In the genomic region with DNA sequence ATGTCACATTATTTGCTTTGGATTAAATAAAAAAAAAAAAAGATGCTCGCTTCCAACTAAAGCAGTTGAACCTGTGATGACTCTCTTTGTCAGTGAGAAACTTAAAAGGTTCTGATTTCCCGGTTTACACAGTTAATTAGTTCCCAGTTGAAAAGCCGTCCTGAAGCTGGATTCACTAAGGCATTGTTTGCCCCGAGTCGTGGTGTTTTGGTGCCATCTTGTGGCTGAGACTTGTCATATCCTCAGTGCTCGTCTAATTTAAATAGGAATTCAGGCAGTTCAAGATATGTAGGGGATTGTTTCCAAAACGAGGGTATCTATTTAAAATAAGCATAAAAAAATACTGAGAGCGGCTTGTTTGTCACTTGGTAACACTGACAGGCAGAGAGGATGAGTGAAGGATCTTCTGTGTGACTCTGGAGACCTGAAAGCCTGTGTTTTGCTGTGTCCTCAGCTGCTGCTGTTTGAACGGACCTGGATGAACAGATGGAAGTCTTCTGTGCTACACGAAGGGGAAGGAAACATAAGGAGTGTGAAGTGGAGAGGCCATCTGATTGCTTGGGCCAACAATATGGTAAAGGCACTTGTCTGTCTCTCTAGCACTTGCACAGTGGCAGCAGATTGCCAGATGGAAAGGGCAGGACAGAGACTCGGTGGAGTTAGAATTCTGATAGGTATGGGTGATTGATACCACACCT, we compare ENCODE assay signal across 8 mouse cellular contexts.
DNase-seq lines count a peak whose midpoint lies in the region; ATAC-seq and TF ChIP-seq lines count a peak whose summit lies in the region.

No protein-coding gene starts in this region.

- CTCF ChIA-PET in Patski (lab: Charles Lee): interaction anchor here (0.6 to 1.1 kb wide), 4 partner anchors 9 to 109 kb away, joined by 3 read pairs; no protein-coding TSS in a partner anchor

- 24% methylated on average over 11 of the region's 11 CpGs for WGBS in limb, embryonic 10.5 days
- WGBS in stomach, embryonic 15.5 days: 18% methylated on average over 11 of the region's 11 CpGs

- no peaks in the 10 kb centered on the region for H3K9me3 ChIP-seq in limb, embryonic 10.5 days (replicated peaks)
- H3K9me3 ChIP-seq in stomach, embryonic 15.5 days: no peaks in the 10 kb centered on the region

- H3K36me3 ChIP-seq in limb, embryonic 10.5 days: peaks cover 9% of the 10 kb centered on the region; the same call in 1 of the 2 replicates
- H3K36me3 ChIP-seq in stomach, embryonic 15.5 days: no peaks in the 10 kb centered on the region

- DNase-seq in 3T3-L1 (ENCODE audit: low read depth, low spot score): peak; percentile 74
- DNase-seq in Patski (ENCODE audit: low read depth, low spot score): no peak
- DNase-seq in cerebellum, adult 9-11 months: peak; percentile 70
- peak; percentile 25 to 83 for DNase-seq in frontal cortex, adult 2 months (ENCODE audit: extremely low spot score in 1 of 2, low spot score in 1 of 2)
- peak; percentile 10 for DNase-seq in kidney, adult 11 months
- peak; percentile 83 for DNase-seq in limb, embryonic 10.5 days (ENCODE audit: low spot score)

- no peaks in the 10 kb centered on the region for H3K27me3 ChIP-seq in Patski
- no peaks in the 10 kb centered on the region for H3K27me3 ChIP-seq in limb, embryonic 10.5 days (ENCODE audit: low read depth, poor library complexity, severe bottlenecking)
- H3K27me3 ChIP-seq in stomach, embryonic 15.5 days (replicated peaks): no peaks in the 10 kb centered on the region

- in situ Hi-C loops in Patski (cut with MboI; ENCODE audit: low pct_unique_long_range_greater_than_20kb): loop anchor here (10.0 kb wide), 1 partner anchor 745 kb away; no protein-coding TSS in a partner anchor

- no peak overlapping the region for H3K4me2 ChIP-seq in stomach, embryonic 15.5 days

- POLR2A ChIA-PET in Patski (lab: Charles Lee): interaction anchor here (0.6 kb wide), 1 partner anchor 18 kb away, joined by 3 read pairs; no protein-coding TSS in a partner anchor

- TF ChIP-seq CTCF in Patski (IDR thresholded peaks at IDR 0.05): peak; percentile 77

- peak; percentile 96 for ATAC-seq in Patski
- ATAC-seq in monocyte, adult 5-6 weeks (replicated peaks; ENCODE audit: insufficient number of reproducible peaks, low FRiP score, low TSS enrichment, poor library complexity, severe bottlenecking): peak; percentile 80
- ATAC-seq in stomach, embryonic 15.5 days (ENCODE audit: insufficient read depth, low FRiP score, low read depth): peak; percentile 39; the same call in 1 of the 2 replicates

- no peak overlapping the region for H3K4me3 ChIP-seq in limb, embryonic 10.5 days
- H3K4me3 ChIP-seq in stomach, embryonic 15.5 days (replicated peaks): no peak overlapping the region

- no peak overlapping the region for H3K9ac ChIP-seq in stomach, embryonic 15.5 days

- H3K4me1 ChIP-seq in limb, embryonic 10.5 days: no peaks in the 10 kb centered on the region
- no peaks in the 10 kb centered on the region for H3K4me1 ChIP-seq in stomach, embryonic 15.5 days

- H3K27ac ChIP-seq in limb, embryonic 10.5 days: no peak overlapping the region
- H3K27ac ChIP-seq in stomach, embryonic 15.5 days: no peak overlapping the region

Comparison
In these comparisons a context has a peak if more than half of its experiments do, and no peak if none do; other contexts are left out.
1. ATAC-seq: peak in every context shown above with its lines; median percentile 96 in Patski; 80 in monocyte, adult 5-6 weeks; 39 in stomach, embryonic 15.5 days.